Mouse (Mus musculus): ENCODE data around the gene Ubtd2. TPM values are rescaled to one million over a fixed set of nuclear protein-coding genes. Genes with fewer than 3 reads are reported as not detected.

Gene Ubtd2
- 10 to 100 TPM; 34.7 to 34.9 TPM for total RNA-seq (2021)

- DNase-seq: peak; percentile 97
Observed at GRCm38 (mm10) chr11:32454800-32455506, at the start of gene Ubtd2. Gene Ubtd2, plus strand, starts transcription at chr11:32455370.

- DNase-seq: no peak
Observed at GRCm38 (mm10) chr11:32407863-32408262, 47.3 kb upstream of the Ubtd2 start.

- DNase-seq: no peak
Observed at GRCm38 (mm10) chr11:32409052-32409451, 46.1 kb upstream of the Ubtd2 start.

- no peak for DNase-seq
Observed at GRCm38 (mm10) chr11:32409823-32410562, 45.2 kb upstream of the Ubtd2 start.

- no peak for DNase-seq
Observed at GRCm38 (mm10) chr11:32420001-32420400, 35.2 kb upstream of the Ubtd2 start.

GRCm38 (mm10) chr11:32423311-32423710, 31.9 kb upstream of the Ubtd2 start:
- DNase-seq: no peak

GRCm38 (mm10) chr11:32424600-32424999, 30.6 kb upstream of the Ubtd2 start:
- no peak for DNase-seq

- DNase-seq: no peak
Observed at GRCm38 (mm10) chr11:32425043-32425658, 30.0 kb upstream of the Ubtd2 start.

- DNase-seq: no peak
Observed at GRCm38 (mm10) chr11:32427537-32427936, 27.6 kb upstream of the Ubtd2 start.

GRCm38 (mm10) chr11:32435410-32436060, 19.6 kb upstream of the Ubtd2 start:
- DNase-seq: no peak

- no peak for DNase-seq
Observed at GRCm38 (mm10) chr11:32442576-32442975, 12.6 kb upstream of the Ubtd2 start.

GRCm38 (mm10) chr11:32444266-32444665, 10.9 kb upstream of the Ubtd2 start:
- DNase-seq: no peak

GRCm38 (mm10) chr11:32445135-32445534, 10.0 kb upstream of the Ubtd2 start:
- no peak for DNase-seq

GRCm38 (mm10) chr11:32445637-32446226, 9.4 kb upstream of the Ubtd2 start:
- DNase-seq: no peak

- peak; percentile 35 to 37 for DNase-seq
Observed at GRCm38 (mm10) chr11:32450216-32450615, 5.0 kb upstream of the Ubtd2 start.

GRCm38 (mm10) chr11:32451306-32451705, 3.9 kb upstream of the Ubtd2 start:
- no peak for DNase-seq

- DNase-seq: no peak
Observed at GRCm38 (mm10) chr11:32452745-32453144, 2.4 kb upstream of the Ubtd2 start.

- DNase-seq: peak; percentile 18 to 20
Observed at GRCm38 (mm10) chr11:32453353-32453915, 1.7 kb upstream of the Ubtd2 start.

- DNase-seq: no peak
Observed at GRCm38 (mm10) chr11:32454231-32454799, 855 bp upstream of the Ubtd2 start.

- DNase-seq: peak; percentile 16 to 35
Observed at GRCm38 (mm10) chr11:32455507-32456141, 454 bp downstream of the Ubtd2 start.

GRCm38 (mm10) chr11:32456356-32456755, 1.2 kb downstream of the Ubtd2 start:
- no peak for DNase-seq
